Mouse (Mus musculus): ENCODE measurements around the gene Dpp4. TPM values are rescaled to one million over a fixed set of nuclear protein-coding genes. Genes with fewer than 3 reads are reported as not detected.

Gene Dpp4
- total RNA-seq, 2 experiments from 2014 or later, result 4.4 to 26.4 TPM

DNA sequence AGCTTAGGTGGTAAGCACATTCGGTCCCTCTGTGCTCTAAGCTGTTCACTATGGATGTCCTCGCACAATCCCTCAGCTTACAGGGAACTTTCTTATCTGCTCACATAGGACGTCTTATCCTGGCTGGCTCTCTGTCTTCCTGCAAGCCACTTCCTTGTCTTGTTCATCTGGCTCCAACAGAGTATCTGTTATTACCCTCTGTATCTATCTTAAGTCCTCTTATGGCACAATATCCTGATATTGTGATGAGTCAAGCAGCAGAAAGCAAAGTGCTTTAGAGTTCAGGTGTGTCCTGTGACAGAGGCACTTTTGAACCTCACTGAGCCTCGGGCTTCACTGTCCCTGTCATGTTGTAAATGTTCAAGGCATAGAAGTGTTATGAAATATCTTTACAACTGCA lies 48.4 kb downstream of the Dpp4 start:
- DNase-seq (ENCODE audit: low spot score in 2 of 2), result no peak

DNA sequence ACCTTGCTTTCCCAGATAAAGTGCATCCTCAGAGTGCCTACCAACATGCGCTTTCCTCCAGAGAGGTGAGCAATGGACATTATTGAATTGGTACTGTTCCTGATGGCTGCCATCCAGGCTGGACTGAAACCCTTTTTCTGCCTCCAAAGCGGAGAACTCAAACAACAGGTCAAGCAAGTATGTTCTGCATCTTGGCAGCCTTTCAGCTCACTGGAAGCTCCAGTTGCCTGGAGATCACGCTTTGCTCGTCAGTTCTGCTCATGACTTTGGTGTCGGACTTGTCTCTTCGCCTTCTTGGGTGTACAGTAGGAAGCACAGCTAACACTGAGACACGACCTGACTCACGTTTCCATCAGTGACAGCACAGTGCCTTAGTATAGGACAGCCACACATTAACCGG lies 49.8 kb downstream of the Dpp4 start:
- no peak for DNase-seq (ENCODE audit: low spot score in 2 of 2)

DNA sequence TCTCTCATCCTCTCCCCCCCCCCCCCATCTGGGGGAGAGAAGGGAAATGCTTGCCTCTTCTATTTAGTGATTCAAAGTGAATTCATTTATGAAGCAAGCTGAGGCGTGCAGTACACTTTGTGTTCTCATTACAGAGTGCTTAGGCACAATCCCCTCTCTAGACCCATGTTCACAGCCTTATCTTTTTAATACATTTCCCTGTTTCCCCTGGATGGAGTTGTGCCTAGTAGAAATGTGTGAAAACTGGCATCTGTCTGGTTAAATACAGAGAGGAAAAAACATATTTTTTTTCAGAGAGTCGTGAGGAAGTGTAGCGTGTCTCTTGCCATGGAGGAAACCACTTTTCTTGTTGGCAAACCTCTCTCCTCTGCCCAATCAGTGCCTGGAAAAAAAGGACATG lies 50.5 kb downstream of the Dpp4 start:
- DNase-seq (ENCODE audit: low spot score in 2 of 2), result no peak

DNA sequence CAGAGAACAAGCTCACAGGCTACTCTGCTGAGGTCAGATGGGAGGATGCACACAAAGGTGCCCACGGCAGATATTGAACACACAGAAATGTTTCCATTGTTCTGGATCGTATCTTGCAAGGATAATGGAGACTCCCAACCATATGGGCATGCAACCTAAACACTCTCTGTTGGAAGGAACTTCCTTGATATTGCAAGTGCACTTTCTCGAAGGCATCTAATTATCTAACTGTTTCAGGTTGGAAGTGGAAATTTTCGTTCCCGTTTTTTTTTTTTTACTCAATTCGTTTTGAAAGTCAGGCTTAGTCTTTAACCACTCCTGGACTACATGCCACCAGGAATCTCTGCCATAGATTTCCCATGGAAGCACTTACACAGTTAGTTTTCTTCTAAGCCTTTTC lies 51.2 kb downstream of the Dpp4 start:
- no peak for DNase-seq (ENCODE audit: low spot score in 2 of 2)

DNA sequence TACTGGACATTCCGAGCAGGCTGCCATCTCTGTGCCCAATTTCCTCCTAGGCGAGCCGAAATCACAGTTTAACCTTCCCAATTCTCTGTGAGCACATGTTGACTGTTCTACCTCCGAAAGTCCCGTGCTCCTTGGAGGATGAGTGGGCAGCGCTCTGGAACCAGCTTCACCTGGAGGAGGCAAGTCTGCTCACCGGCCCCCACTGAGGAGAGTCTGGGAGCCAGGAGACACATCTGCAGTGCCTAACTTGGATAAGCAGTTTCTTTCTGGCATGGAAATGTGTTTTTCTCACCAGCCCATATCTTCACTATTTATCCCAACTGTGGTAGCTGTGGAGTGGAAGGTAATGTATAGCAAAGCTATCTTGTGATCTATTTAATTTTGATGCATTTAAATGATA lies 54.8 kb downstream of the Dpp4 start:
- no peak for DNase-seq (ENCODE audit: low spot score in 2 of 2)

DNA sequence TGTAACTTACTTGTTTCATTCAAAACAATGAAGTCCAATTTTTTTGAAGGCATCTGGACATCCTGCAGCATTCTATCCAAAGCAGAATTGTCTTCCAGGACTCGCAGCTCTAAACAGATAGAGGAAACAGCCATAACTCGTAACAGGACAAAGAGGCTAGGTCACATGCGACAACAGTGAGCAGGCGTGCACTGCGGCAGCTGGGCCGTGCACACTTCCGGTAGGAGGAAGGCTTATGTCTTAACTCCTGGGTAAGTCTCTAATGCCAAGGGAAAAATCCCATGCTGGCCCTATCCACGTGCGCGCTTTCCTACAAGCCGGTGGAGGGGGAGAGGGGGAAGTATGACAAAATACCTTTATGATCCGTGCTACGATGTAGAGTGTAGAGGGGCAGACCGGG lies 55.4 kb downstream of the Dpp4 start:
- no peak for DNase-seq (ENCODE audit: low spot score in 2 of 2)

DNA sequence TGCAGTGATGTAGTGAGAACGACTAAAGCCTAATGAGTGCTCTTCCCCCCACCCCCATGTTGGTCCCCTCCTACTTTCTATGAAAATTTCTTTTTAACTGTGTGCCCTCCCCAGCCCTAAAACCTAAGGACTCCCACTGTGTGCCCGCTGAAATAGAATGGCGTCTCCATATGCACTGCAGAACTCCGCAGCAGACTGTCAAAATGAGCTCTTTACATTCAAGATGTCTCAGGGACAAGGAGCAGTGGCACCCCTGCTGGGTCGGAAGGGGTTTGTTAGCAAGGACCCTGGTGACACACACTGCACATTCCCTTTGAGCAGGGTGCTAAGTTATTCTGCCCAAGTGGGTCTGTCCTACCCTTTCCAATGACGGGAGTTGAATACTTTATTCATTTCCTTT lies 56.3 kb downstream of the Dpp4 start:
- no peak for DNase-seq (ENCODE audit: low spot score in 2 of 2)

DNA sequence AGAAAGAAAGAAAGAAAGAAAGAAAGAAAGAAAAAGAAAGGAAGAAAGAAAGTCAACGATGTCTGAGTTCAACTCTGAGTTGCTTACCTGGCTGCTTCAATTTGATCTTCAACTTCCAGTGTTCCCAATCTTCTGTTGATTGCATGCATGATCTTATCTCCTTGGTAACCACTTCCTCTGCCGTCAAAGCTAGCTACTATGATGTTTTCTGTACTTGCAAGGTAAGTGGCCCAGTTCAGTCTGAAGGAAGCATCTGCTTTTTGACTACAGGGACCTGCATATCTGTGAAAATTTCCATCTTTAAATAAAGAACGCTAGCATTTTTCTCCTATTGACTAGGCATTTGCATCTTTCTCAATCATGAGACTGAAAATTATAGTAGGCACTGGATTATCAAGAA lies 60.0 kb downstream of the Dpp4 start:
- no peak for DNase-seq (ENCODE audit: low spot score in 2 of 2)

DNA sequence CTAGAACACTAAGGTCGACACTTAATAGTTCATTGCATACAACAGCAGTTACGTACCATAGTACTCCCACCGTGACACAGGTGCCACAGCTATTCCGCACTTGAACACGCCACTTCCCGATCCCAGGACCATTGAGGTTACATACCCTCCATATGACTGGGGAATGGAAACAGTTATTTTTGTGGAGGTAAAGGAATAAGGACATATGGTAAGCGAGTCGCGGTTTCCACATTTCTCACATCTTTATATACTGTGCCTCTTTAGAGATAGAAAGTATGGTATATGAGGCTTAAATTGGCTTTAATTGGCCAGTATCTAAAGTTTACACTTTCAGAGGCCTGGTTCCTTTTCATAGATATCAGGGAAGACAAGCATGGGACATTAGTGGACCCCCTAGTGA lies 64.3 kb downstream of the Dpp4 start:
- no peak for DNase-seq (ENCODE audit: low spot score in 2 of 2)

DNA sequence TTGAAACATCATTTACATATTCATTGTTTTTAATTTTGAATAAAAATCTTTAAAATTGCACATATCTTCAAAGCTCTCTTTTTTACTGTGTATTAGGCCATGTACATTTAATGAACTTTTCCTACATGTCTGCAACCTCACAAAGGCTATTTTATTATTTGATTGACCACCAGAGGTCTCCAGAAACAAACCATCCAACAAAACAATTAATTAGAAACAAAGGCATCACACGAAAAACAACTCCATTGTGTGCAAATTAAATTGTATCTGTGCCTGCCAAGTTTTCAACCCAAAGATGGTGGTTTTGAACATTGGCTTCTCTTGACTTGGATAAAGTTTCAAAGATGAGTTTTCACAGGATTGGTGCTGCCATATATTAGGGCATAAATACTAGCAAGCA lies 65.3 kb downstream of the Dpp4 start:
- no peak for DNase-seq (ENCODE audit: low spot score in 2 of 2)

DNA sequence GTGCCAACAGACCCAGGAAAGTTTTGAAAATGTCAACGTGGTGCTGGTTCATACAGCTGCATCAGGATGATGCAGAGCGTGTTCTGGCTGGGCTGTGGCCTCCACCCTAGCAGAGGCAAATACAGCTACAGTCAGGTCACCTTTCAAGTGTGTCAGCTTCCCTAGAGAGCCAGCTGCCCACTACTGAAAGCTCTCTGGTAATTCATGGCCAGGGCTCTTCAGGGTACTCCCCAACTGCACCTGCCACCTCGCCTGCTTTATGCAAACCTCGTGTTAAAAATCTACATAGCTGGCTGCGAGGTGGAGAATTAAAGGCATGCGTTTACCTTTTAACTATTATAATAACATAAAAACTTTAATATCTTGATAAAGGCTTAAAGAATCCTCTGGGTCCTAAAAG lies 67.7 kb downstream of the Dpp4 start:
- DNase-seq (ENCODE audit: low spot score in 2 of 2), result no peak

DNA sequence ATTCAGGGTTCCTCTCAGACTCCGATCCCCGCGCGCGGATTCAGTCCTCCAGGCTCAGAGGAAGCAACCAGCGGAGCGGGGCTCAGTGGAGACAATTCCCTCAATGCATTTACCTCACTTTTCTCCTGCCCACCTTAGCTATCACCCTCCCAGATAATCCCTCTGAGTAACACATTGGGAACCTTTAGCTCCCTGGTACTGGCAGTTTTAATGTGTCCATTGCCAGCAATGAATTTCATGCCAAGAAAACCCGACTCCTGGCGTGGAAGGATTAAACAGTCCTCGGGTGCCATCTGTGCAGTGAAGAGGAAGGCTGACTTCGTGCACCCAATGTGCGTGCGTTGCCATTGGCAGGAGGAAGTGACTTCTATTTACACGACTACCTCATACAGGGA lies 70.3 kb downstream of the Dpp4 start:
- DNase-seq (ENCODE audit: low spot score in 2 of 2), result no peak

DNA sequence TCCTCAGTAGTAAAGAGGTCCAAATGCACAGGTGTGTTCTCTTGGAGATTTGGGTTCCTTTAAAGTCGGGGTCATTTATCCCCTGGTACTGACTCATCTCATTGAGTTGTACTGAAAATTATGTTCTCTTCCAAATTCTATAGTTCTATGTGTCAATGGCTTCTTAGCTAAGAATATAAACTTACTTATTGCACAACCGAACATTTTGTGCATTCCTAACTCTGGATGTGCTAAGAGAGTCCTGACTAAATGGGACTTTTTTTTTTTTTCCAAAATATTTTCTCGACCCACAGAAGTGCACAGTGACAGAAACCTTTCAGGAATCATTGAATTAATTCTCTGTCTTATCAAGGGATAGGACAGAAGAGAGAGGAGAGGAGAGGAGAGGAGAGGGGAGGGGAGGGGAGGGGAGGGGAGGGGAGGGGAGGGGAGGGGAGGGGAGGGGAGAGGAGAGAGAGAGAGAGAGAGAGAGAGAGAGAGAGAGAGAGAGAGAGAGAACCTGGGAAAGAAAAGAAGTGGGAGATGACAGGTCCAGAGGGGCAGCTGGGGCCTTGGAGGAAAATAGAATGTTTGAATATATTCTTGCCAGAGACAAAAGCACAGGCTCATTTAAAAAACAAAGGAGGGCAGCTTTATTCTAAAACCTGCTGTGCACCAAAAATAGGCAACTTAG lies 70.8 kb downstream of the Dpp4 start:
- DNase-seq (ENCODE audit: low spot score in 2 of 2), result no peak

DNA sequence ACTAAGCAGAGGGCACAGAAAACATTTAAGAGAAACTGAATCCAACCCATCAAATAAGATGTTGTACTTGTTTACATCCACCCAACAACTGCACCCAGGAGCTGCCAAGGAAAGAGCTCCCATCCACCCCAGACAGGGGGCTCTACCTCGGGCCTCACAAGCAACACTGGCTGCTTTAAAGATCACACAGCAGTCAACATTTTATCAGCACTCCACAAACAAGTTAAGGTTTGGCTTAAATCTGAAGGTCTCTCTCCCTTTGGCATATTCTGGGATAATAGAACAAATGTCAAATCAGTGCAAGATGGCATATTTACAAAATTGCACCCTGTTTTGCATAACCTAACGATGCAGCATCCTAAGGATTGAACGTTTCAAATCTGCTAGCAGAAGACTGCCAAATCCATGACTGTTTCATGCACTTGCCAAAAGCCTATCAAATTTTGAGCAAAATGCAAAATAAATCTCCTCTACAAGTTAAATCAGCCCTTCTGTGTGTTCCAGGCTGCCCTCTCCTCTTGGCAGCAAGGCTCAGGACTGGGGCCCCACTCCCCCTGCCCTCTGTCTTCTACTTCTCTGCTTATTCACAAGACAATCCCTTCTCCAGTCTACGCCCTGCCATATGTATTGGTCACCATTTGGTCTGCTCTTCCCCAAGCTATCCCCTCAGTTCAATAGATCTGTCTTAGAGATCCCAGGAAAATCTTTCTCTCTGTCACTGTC lies 72.6 kb downstream of the Dpp4 start:
- DNase-seq (ENCODE audit: low spot score in 2 of 2), result no peak

DNA sequence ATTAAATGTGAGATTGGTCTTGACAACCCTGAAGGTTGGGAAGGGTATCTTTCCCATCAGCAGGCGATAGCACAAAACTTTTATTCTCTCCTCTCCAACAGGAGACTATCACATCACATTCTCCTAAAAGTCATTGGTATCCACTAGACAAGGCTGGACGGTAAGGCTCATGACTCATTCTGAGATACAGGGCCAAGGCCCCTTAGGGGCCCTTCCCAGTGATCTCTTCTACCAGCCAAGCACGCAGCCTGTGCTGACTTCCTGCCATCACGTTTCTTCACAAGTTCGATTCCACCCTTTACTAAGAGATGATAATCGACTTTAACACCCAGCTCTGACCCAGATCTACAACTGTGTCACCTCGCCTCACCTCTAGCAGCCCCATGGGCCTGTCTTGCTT lies 74.9 kb downstream of the Dpp4 start:
- DNase-seq (ENCODE audit: low spot score in 2 of 2), result no peak

DNA sequence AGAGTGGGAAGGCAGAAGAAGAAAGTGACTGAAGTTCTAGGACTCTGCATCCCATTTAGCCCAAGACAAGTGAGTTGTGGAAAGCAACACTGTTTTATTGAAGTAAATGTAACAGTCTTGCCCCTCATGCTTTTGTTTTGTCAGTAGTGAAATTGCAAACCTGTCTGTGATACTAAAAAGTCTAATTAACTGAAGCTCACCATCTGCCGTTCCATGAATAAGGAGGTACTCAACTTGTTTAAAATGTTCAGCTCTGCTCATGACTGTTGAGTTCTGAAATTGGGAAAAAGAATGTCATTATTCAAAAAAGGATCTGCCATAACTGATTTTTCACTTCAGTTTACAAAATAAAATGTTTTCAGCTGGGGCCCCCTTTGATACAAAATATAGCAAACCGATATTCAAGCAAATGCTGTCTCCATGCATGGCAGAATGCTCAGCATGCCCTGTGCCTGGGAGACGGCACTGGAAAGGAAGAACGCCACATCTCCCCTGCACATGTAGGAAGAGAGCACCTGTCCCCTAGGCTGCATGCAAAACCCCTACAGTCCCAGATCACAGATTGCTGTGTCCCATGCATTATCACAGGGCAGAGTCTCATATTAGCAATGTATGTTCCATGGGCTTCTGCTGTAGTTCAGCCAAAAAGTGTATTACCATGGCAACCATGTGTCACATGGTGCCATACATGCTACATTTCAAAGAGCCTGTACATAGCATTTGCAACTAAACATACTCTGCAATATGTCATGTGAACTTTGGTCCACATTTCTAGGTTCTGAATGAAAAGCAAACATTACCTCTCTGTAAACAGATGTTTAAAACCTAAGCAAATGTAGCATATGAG lies 77.4 kb downstream of the Dpp4 start:
- no peak for DNase-seq (ENCODE audit: low spot score in 2 of 2)

DNA sequence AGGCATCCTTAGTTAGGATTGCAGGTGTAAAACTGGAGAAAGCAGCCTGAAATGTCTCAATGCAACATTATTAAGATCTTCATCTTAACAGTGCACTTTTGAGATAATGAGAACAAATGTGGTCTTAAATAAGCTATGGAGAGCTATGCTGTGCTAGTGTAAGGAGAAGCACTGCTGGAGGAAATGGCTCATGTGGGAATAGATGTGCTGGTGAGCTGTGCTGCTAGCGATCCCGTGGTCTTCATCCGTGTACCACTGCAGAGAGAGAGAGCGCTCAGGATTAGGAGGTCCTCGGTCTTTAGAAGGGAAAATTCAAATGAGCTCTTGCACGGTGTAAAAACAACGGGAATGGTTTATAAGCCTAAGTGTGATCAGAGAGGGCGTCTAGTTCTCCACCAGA lies 79.6 kb downstream of the Dpp4 start:
- DNase-seq (ENCODE audit: low spot score in 2 of 2), result no peak

DNA sequence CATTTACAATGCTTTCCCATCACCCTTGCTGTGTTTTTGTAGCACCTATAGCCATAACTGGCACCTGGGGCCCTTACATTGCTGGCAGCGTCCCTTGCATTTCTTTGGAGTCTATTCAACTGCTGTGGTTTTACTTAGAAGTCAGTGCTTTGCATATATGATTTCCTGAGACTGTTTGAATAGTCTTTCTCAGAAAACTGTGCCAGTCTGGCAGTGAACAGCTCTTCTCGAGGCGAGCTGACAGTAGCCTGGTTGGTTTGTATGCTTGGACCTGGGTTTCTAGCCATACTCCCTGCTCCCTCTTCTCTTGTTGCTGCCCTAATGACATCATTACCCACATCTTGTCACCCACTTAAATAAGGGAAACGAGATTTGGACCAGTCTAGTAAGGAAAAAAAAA lies 80.1 kb downstream of the Dpp4 start:
- DNase-seq (ENCODE audit: low spot score in 2 of 2), result no peak

DNA sequence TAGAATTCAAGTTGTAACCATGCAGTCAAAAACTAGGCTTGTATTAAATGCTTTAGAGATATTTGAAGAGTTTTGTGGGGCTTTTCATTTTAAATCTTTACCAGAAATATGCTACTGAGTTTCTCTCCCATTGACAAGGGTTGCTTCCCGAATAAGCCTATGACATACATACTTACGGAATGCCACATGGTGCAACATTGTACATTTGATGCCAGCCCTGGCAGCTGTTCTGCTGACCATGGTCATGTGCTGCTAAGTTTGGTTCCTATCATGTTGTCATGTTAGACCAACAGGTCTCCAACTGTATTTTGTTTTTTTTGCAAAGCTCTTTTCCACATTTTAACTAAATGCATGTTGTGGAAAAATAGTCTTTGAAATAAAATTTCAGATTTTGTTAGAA lies 86.6 kb downstream of the Dpp4 start:
- no peak for DNase-seq (ENCODE audit: low spot score in 2 of 2)

DNA sequence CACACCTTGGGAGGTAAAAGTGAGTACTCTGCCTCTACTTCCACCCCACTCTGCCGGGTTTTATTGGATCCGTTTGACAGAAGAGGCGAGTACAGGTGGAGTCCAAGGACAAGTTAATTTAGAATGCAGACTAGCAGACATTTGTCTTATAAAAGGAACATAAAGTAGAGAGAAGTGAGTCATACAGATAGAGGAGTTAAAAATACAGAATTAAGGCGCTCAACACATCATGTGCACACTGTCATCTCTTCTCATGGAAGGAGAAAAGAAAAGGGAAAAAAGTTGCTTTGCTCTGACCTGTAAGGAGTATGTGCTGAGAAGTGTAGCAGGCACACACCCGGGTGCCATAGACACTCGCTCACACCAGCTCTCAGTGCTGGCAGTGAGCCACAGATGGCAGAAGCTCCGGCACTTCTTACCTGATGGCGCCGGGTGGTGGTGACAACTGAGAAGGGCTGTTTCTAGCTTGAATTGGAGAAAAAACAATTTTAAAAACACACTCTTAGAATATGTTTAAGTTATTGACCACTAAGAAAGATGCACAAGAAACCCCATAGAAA lies 88.9 kb downstream of the Dpp4 start:
- DNase-seq (ENCODE audit: low spot score in 2 of 2), result no peak

DNA sequence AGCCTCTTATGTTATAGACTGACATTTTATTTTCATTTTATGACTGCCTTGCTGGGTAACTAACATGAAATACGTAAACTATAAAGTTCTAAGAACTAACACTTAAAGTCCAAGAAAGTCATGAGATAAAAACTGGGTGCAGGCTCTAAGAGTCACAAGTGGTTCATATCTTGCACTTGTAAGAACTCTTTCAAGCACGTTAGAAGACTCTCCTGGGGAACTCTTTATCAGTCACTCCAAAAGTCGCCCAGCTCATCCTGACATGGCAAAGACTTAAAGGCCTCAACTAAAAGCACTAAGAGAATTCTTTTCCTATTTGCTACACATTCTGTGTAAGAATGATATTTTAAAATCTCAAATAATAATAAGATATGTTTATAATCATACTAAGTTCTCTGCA lies 92.5 kb downstream of the Dpp4 start:
- no peak for DNase-seq (ENCODE audit: low spot score in 2 of 2)

DNA sequence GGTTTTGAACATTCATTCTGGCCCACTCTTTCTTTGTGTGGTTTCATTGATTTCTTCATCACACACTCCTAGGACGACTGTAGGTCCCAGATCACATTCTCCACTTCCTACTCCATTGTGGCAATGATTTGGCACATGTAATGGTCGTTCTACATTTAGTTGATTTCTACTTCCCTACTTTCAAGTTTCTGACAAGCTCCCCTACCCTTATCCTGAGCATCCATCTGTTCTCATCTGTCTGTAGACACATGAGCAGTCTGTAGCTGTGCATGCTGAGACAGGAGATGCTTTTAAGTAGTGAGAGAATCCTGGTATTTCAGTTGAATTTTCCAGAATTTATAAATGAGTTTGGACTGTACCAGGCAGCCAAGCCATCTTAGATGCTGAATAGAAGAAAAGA lies 95.1 kb downstream of the Dpp4 start:
- no peak for DNase-seq (ENCODE audit: low spot score in 2 of 2)
